Mouse (Mus musculus) CH12.LX (cell line): Measurements from ENCODE around the gene BC049715.

Experiments used
- CTCF ChIP-seq, 2 experiments: IDR thresholded peaks in 1 of 2; conservative IDR thresholded peaks in 1 of 2; 2 replicates each; pipeline ENCODE4 v1.5.1; 2011 to 2012; ENCODE audit warnings: low read depth in 2 of 2, low read length in 2 of 2, improper control_type of control experiment in 1 of 2, inconsistent platforms in 1 of 2, mild to moderate bottlenecking in 1 of 2, moderate library complexity in 1 of 2
- ETS1 ChIP-seq: conservative IDR thresholded peaks from 2 replicates; pipeline ENCODE4 v1.6.1; 2012; ENCODE audit warnings: low read depth, mild to moderate bottlenecking, inconsistent platforms, low read length, improper control_type of control experiment, moderate library complexity
- MAFK ChIP-seq: IDR thresholded peaks from 2 replicates; pipeline ENCODE4 v1.6.1; 2011; ENCODE audit warnings: low read length, improper control_type of control experiment; ENCODE audit not compliant: insufficient replicate concordance
- POLR2A ChIP-seq: IDR thresholded peaks from 2 replicates; pipeline ENCODE4 v1.6.1; 2011; ENCODE audit warnings: low read depth, mild to moderate bottlenecking, improper control_type of control experiment, low read length
- SMC3 ChIP-seq: IDR thresholded peaks from 2 replicates; pipeline ENCODE4 v1.6.1; 2011; ENCODE audit warnings: low read depth, low read length, improper control_type of control experiment
- TCF12 ChIP-seq: IDR thresholded peaks from 2 replicates; pipeline ENCODE4 v1.6.1; 2014; ENCODE audit warnings: low read depth, mild to moderate bottlenecking, inconsistent platforms, low read length, improper control_type of control experiment
- UBTF ChIP-seq: IDR thresholded peaks from 2 replicates; pipeline ENCODE4 v1.6.1; 2012; ENCODE audit warnings: low read depth, mild to moderate bottlenecking, inconsistent platforms, low read length, improper control_type of control experiment, moderate library complexity
- ZC3H11A ChIP-seq: IDR thresholded peaks from 2 replicates; pipeline ENCODE4 v1.6.1; 2012; ENCODE audit warnings: low read depth, mild to moderate bottlenecking, inconsistent platforms, low read length, improper control_type of control experiment

DNA sequence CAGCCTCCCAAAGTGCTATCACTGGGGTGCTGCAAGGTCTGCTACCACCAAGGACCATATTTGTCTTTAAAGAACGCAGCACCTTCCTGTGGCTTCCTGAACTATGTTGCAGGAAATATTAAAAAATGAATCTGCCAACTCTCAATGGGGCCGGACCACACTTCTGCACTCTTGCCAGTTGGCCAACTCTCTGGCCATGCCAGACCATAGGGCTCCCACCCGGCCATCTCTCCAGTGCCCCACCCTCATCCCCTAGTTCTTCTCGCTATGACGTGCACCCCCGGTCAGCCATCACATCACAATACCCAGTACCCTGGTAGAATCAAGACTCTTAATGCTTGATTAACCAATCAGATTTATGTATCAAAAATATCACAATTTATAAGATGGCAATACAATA is 56.5 kb downstream of the BC049715 start:
- TF ChIP-seq CTCF (conservative IDR thresholded peaks at IDR 0.05 in 1 of 2, IDR thresholded peaks at IDR 0.05 in 1 of 2; ENCODE audit: low read depth in 2 of 2, low read length in 2 of 2) (no peak), POLR2A (no peak), MAFK (no peak), TCF12 (no peak), SMC3 (no peak), ETS1 (no peak), UBTF (no peak), ZC3H11A (no peak)
